Mouse (Mus musculus) liver, embryonic 16.5 days (tissue): ENCODE measurements around the gene Kcnc3. TPM values are rescaled to one million over a fixed set of nuclear protein-coding genes. Genes with fewer than 3 reads are reported as not detected.

Source experiments
- ATAC-seq: fragments of 200-750 bp; cut with Nextera tagmentation; 2 replicates; pipeline ENCODE4 v1.8.0; 2017; ENCODE audit warnings: low read depth, mild to moderate bottlenecking, moderate number of reproducible peaks, moderate library complexity
- H3K27ac ChIP-seq: fragments of 300-500 bp; sonication (generic); 2 replicates; pipeline ENCODE4 v1.5.1; 2014; ENCODE audit warnings: mild to moderate bottlenecking, low read length
- H3K27me3 ChIP-seq: fragments of 300-500 bp; sonication (generic); 2 replicates; pipeline ENCODE4 v1.6.1; 2014; ENCODE audit warnings: low read depth, low read length, mixed read lengths; ENCODE audit not compliant: control insufficient read depth, insufficient read depth
- H3K36me3 ChIP-seq: fragments of 300-500 bp; sonication (generic); 2 replicates; pipeline ENCODE4 v1.6.1; 2014; ENCODE audit warnings: mild to moderate bottlenecking; ENCODE audit not compliant: control insufficient read depth, insufficient read depth
- H3K4me1 ChIP-seq: fragments of 300-500 bp; sonication (generic); 2 replicates; pipeline ENCODE4 v1.6.1; 2014; ENCODE audit warnings: low read depth, low read length, mixed read lengths; ENCODE audit not compliant: control insufficient read depth
- H3K4me2 ChIP-seq: fragments of 300-500 bp; sonication (generic); 2 replicates; pipeline ENCODE4 v1.6.1; 2014; ENCODE audit warnings: low read depth, low read length, mixed read lengths
- H3K4me3 ChIP-seq: fragments of 300-500 bp; sonication (generic); 2 replicates; pipeline ENCODE4 v1.5.1; 2014; ENCODE audit warnings: low read depth, mild to moderate bottlenecking, low read length
- H3K9ac ChIP-seq: fragments of 300-500 bp; sonication (generic); 2 replicates; pipeline ENCODE4 v1.6.1; 2014; ENCODE audit warnings: low read depth, low read length
- H3K9me3 ChIP-seq: fragments of 300-500 bp; sonication (generic); replicated peaks from 2 replicates; pipeline ENCODE4 v1.6.1; 2016; ENCODE audit warnings: low read length; ENCODE audit not compliant: control insufficient read depth
- WGBS: fragments of 180-500 bp; shearing (Covaris S2); extraction: QIAGEN DNeasy Blood & Tissue Kit; methylation state at CpG from one replicate; pipeline ENCODE4 v1.1.7; 2014; ENCODE audit not compliant: insufficient replicate concordance; 5-methylcytosine and 5-hydroxymethylcytosine counted together
- polyA plus RNA-seq: library from polyadenylated mRNA; unstranded; fragments of >200 nt; fragmentation: Nextera tagmentation; extraction: Ambion mirVana; gene quantifications from 2 replicates; pipeline ENCODE4 v1.2.1, GENCODE M21; 2015

Gene Kcnc3
- polyA plus RNA-seq, 1 experiment from 2014 or later, result 0.06 TPM

- 2% methylated on average over 16 of the region's 16 CpGs for WGBS
- no peak for ATAC-seq
These were observed 48.2 kb downstream of the Kcnc3 start for GRCm38 (mm10) chr7:44638663-44639062.

GRCm38 (mm10) chr7:44640843-44641605 lies 50.6 kb downstream of the Kcnc3 start:
- Histone ChIP-seq H3K36me3 (no peaks in the 10 kb centered on the region), H3K4me1 (no peaks in the 10 kb centered on the region), H3K4me2 (0 out of 2 replicates have a peak overlapping the region, but pooled peaks have one; percentile 2), H3K27me3 (peaks cover 38% of the 10 kb centered on the region), H3K9me3 (no peaks in the 10 kb centered on the region), H3K27ac (no peak overlapping the region), H3K4me3 (no peak overlapping the region), H3K9ac (no peak overlapping the region)
- ATAC-seq, result no peak
- WGBS, result 17% methylated on average over 25 of the region's 25 CpGs

More at GRCm38 (mm10) chr7:44638663-44639062, 48.2 kb downstream of the Kcnc3 start:
- Histone ChIP-seq H3K4me2 (no peak overlapping the region), H3K9me3 (no peaks in the 10 kb centered on the region), H3K9ac (no peak overlapping the region), H3K27ac (no peak overlapping the region), H3K27me3 (peaks cover 35% of the 10 kb centered on the region), H3K36me3 (no peaks in the 10 kb centered on the region), H3K4me3 (no peak overlapping the region), H3K4me1 (no peaks in the 10 kb centered on the region)

- no peak overlapping the region for H3K27ac ChIP-seq
- H3K4me3 ChIP-seq, result no peak overlapping the region
- no peaks in the 10 kb centered on the region for H3K36me3 ChIP-seq
- no peaks in the 10 kb centered on the region for H3K4me1 ChIP-seq
- peaks cover 38% of the 10 kb centered on the region for H3K27me3 ChIP-seq
- no peak for ATAC-seq
- H3K9ac ChIP-seq, result no peak overlapping the region
- H3K4me2 ChIP-seq, result no peak overlapping the region
- WGBS, result 21% methylated on average over 8 of the region's 8 CpGs
- no peaks in the 10 kb centered on the region for H3K9me3 ChIP-seq
These were observed 51.4 kb downstream of the Kcnc3 start for GRCm38 (mm10) chr7:44641887-44642286.

DNA sequence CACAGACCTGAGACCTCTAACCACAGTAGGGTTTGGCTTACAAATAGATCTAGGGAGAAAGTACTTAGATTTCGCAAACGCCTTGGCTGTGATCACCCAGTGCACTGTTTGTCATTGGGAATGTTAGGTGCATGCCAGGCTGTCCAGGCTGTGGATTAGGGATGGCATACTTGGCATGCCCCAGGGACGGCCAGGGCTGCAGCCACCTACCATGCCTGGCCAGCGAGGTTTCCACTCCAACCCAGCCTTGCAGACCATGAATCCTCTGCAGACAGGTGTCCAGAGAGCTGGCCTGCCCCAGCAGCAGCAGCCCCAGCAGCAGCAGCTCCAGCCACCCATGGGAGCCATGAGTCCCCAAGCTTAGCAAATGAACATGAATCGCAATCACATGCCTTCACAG lies 54.8 kb downstream of the Kcnc3 start:
- H3K4me2 ChIP-seq, result no peak overlapping the region
- H3K9ac ChIP-seq, result no peak overlapping the region
- no peak overlapping the region for H3K4me3 ChIP-seq
- WGBS, result 58% methylated on average over 5 of the region's 5 CpGs
- H3K4me1 ChIP-seq, result no peaks in the 10 kb centered on the region
- peaks cover 16% of the 10 kb centered on the region for H3K27me3 ChIP-seq
- no peaks in the 10 kb centered on the region for H3K9me3 ChIP-seq
- H3K36me3 ChIP-seq, result no peaks in the 10 kb centered on the region
- no peak for ATAC-seq
- H3K27ac ChIP-seq, result no peak overlapping the region

- no peak overlapping the region for H3K27ac ChIP-seq
- H3K36me3 ChIP-seq, result no peaks in the 10 kb centered on the region
- H3K4me3 ChIP-seq, result no peak overlapping the region
- H3K4me2 ChIP-seq, result no peak overlapping the region
- ATAC-seq, result no peak
- H3K9me3 ChIP-seq, result no peaks in the 10 kb centered on the region
- no peak overlapping the region for H3K9ac ChIP-seq
- H3K27me3 ChIP-seq, result peaks cover 10% of the 10 kb centered on the region
- H3K4me1 ChIP-seq, result no peaks in the 10 kb centered on the region
- 23% methylated on average over 15 of the region's 15 CpGs for WGBS
These were observed 55.5 kb downstream of the Kcnc3 start for GRCm38 (mm10) chr7:44645951-44646350.

DNA sequence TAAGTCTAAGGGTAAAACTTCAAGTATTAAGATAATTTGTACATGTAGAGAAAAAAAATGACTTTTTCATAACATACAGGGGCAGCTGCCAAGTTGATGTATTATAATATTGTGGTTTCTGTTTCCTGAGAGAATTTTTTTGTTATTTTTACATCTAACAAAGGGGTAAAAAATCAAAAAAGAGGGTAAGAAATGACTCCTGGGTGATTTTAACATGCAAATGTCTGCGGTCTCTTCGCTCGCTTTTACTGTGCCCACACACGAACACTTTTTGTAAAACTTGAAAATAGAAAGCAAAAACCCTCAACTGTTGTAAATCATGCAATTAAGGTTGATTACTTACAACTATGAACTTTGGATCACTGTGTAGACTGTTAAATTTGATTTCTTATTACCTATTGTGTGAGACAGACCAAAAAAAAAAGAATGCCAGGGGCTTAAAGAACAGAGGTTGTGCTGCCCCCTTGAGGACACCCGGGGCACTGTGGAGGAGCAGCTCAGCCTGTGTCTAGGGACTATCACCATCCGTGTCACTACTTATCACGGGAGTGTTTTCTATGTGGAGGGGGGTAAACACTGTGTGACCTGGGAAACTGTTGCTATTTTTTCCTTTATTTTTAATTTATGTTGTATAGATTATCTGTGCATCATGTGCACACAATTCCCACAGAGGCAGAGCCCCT lies 56.7 kb downstream of the Kcnc3 start:
- Histone ChIP-seq H3K4me3 (no peak overlapping the region), H3K36me3 (no peaks in the 10 kb centered on the region), H3K27ac (no peak overlapping the region), H3K9me3 (no peaks in the 10 kb centered on the region), H3K27me3 (peaks cover 2% of the 10 kb centered on the region; the same call in 1 of the 2 replicates), H3K9ac (no peak overlapping the region), H3K4me1 (no peaks in the 10 kb centered on the region), H3K4me2 (no peak overlapping the region)
- ATAC-seq, result no peak
- 48% methylated on average over 7 of the region's 7 CpGs for WGBS

- no peak overlapping the region for H3K4me2 ChIP-seq
- no peak overlapping the region for H3K27ac ChIP-seq
- 62% methylated on average over 10 of the region's 10 CpGs for WGBS
- no peak overlapping the region for H3K4me3 ChIP-seq
- H3K9me3 ChIP-seq, result no peaks in the 10 kb centered on the region
- no peaks in the 10 kb centered on the region for H3K36me3 ChIP-seq
- H3K27me3 ChIP-seq, result peaks cover 2% of the 10 kb centered on the region; the same call in 1 of the 2 replicates
- H3K4me1 ChIP-seq, result no peaks in the 10 kb centered on the region
- ATAC-seq, result no peak
- H3K9ac ChIP-seq, result no peak overlapping the region
These were observed 57.3 kb downstream of the Kcnc3 start for GRCm38 (mm10) chr7:44647729-44648128.

DNA sequence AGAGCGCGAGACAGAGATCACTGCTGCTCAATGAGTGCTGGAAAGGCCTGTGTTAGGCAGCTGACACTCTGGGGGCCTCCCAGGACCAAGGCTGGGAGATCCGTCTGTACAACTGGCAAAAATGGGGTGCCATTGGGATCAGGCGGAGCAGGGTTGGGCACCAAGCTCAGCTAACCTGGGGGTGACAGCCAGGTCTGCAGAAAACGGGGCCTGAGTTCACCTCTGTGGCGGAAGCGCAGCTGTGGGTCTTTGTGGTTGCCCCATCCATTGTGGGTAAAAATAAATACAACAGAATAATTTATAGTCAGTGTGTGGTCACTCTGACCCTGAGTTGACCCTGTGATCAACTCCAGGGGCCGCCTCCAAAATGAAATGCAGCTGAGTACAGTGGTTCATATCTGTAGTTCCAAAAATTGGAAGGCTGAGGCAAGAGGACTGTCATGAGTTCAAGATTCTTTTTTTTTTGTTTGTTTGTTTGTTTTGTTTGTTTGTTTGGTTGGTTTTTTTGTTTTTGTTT lies 58.7 kb downstream of the Kcnc3 start:
- WGBS, result 54% methylated on average over 8 of the region's 8 CpGs

DNA sequence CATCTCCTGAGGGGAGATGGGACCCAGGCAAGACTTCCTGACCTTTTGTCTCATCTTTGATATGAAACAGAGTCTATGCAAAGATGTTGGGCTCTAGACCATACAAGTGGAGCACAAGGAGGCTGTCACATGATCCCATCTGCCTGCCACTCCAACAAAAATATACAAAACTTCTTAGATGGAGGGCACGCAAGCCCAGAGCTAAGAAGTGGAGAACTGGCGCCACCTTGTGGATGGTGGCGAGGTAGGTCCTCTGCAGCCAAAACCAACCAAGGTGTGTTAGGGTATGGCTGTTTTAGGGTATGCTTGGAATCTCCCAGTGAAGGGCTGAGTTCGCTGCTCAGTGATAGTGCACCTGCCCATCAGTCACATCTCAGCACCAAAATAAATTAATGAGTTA lies 59.5 kb downstream of the Kcnc3 start:
- no peak overlapping the region for H3K4me3 ChIP-seq
- peaks cover 2% of the 10 kb centered on the region; the same call in 1 of the 2 replicates for H3K27me3 ChIP-seq
- no peaks in the 10 kb centered on the region for H3K36me3 ChIP-seq
- H3K27ac ChIP-seq, result no peak overlapping the region
- H3K4me2 ChIP-seq, result no peak overlapping the region
- no peak overlapping the region for H3K9ac ChIP-seq
- no peaks in the 10 kb centered on the region for H3K4me1 ChIP-seq
- no peaks in the 10 kb centered on the region for H3K9me3 ChIP-seq
- no peak for ATAC-seq
- under 1% methylated on average over 4 of the region's 4 CpGs for WGBS

More for the DNA sequence above, 58.7 kb downstream of the Kcnc3 start:
- H3K9me3 ChIP-seq, result no peaks in the 10 kb centered on the region
- H3K27ac ChIP-seq, result no peak overlapping the region
- no peaks in the 10 kb centered on the region for H3K36me3 ChIP-seq
- no peak for ATAC-seq
- peaks cover 2% of the 10 kb centered on the region; the same call in 1 of the 2 replicates for H3K27me3 ChIP-seq
- no peak overlapping the region for H3K4me3 ChIP-seq
- no peak overlapping the region for H3K4me2 ChIP-seq
- no peaks in the 10 kb centered on the region for H3K4me1 ChIP-seq
- H3K9ac ChIP-seq, result no peak overlapping the region
